Mouse (Mus musculus) spleen, adult 10 weeks (tissue): ENCODE results near the gene Mlc1. TPM values are rescaled to one million over a fixed set of nuclear protein-coding genes. Genes with fewer than 3 reads are reported as not detected.

Experiments used
- polyA plus RNA-seq: library from polyadenylated mRNA; stranded (reverse); fragments of 350-450 nt; fragmentation: Illumina TruSeq; extraction: RNeasy Lipid Tissue Mini Kit (QIAGEN cat#74804); gene quantifications from one replicate; pipeline ENCODE4 v1.2.3, GENCODE M21; 2015; ENCODE audit warnings: low replicate concordance; ENCODE audit not compliant: insufficient read depth

The Mlc1 gene
- polyA plus RNA-seq: 2.5 TPM

GRCm38 (mm10) chr15:88978281-88979137 lies at the start of gene Mlc1:
Gene Mlc1, minus strand, starts transcription at chr15:88979007.

GRCm38 (mm10) chr15:88982534-88983079 lies 3.8 kb upstream of the Mlc1 start, which contains the start of gene Mov10l1:
Gene Mov10l1, plus strand, starts transcription at chr15:88982909.

GRCm38 (mm10) chr15:88954368-88955072 lies 24.3 kb downstream of the Mlc1 start, which contains the start of gene Ttll8:
Gene Ttll8, minus strand, starts transcription at chr15:88954418.

Other genes starting within 250 kb of the Mlc1 start
- gene Brd1, start 244.8 kb downstream of the Mlc1 start, polyA plus RNA-seq: 34.4 TPM
- 26.0 TPM for gene Zbed4, start 227.3 kb downstream of the Mlc1 start, polyA plus RNA-seq
- 19.7 TPM for gene Alg12, start 159.7 kb downstream of the Mlc1 start, polyA plus RNA-seq
- 44.9 TPM for gene Creld2, start 159.4 kb downstream of the Mlc1 start, polyA plus RNA-seq
- gene Pim3, start 116.8 kb downstream of the Mlc1 start, polyA plus RNA-seq: 8.1 TPM
- gene Ttll8, start 24.6 kb downstream of the Mlc1 start, polyA plus RNA-seq: not detected
- not detected for gene Mov10l1, start 3.9 kb upstream of the Mlc1 start, polyA plus RNA-seq
- not detected for gene Panx2, start 80.7 kb upstream of the Mlc1 start, polyA plus RNA-seq
- 19.4 TPM for gene Trabd, start 96.1 kb upstream of the Mlc1 start, polyA plus RNA-seq
- 22.7 TPM for gene Selenoo, start 110.1 kb upstream of the Mlc1 start, polyA plus RNA-seq
- gene Tubgcp6, start 144.1 kb upstream of the Mlc1 start, polyA plus RNA-seq: 18.4 TPM
- 28.4 TPM for gene Hdac10, start 149.7 kb upstream of the Mlc1 start, polyA plus RNA-seq
- 12.4 TPM for gene Mapk12, start 161.7 kb upstream of the Mlc1 start, polyA plus RNA-seq
- gene Mapk11, start 170.6 kb upstream of the Mlc1 start, polyA plus RNA-seq: 35.3 TPM
- 25.2 TPM for gene Plxnb2, start 201.8 kb upstream of the Mlc1 start, polyA plus RNA-seq
- gene Dennd6b, start 217.5 kb upstream of the Mlc1 start, polyA plus RNA-seq: 10.5 TPM
- gene Ppp6r2, start 232.5 kb upstream of the Mlc1 start, polyA plus RNA-seq: 33.9 TPM